Mouse (Mus musculus) myocyte (in vitro differentiated cells): ENCODE results near the gene Raf1.

Experiments used
- MAX ChIP-seq: IDR thresholded peaks from one replicate; pipeline ENCODE4 v1.6.1; 2011; ENCODE audit warnings: low read depth, mild to moderate bottlenecking, control low read depth
- MYOG ChIP-seq, 3 experiments: IDR thresholded peaks; one replicate each; pipeline ENCODE4 v1.6.1; 2011; ENCODE audit warnings: control low read depth in 2 of 3, low read depth in 2 of 3, mild to moderate bottlenecking in 2 of 3; ENCODE audit not compliant: insufficient read length in 2 of 3, control insufficient read depth in 1 of 3, insufficient read depth in 1 of 3
- POLR2A ChIP-seq: IDR thresholded peaks from one replicate; pipeline ENCODE4 v1.6.1; 2011; ENCODE audit warnings: low read depth, mild to moderate bottlenecking, control low read depth, moderate library complexity; ENCODE audit not compliant: insufficient read length
- POLR2AphosphoS2 ChIP-seq: IDR thresholded peaks from one replicate; pipeline ENCODE4 v1.6.1; 2011; ENCODE audit warnings: low read depth, control low read depth; ENCODE audit not compliant: insufficient read length
- USF1 ChIP-seq: IDR thresholded peaks from one replicate; pipeline ENCODE4 v1.6.1; 2011; ENCODE audit warnings: low read depth, mild to moderate bottlenecking, control low read depth, moderate library complexity

DNA sequence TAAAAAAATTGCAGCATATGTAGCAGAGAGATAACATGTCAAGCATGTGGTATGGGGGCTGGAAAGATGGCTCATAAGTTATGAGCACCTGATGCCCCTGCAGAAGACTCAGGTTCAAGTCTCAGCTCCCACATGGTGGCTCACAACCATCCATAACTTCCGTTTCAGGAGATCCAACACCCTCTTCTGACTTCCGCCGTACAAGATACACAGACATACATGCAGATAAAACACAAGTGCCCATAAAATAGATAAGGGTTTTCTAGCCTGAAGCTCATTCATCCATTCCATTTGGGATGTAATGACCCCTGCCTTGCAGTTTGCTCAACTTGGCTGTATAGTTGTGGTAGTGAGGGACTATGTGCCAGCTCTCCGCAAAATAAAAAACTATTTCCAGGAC lies 13.7 kb upstream of the Raf1 start:
- TF ChIP-seq POLR2A (no peak), USF1 (no peak), POLR2AphosphoS2 (no peak), MYOG (IDR thresholded peaks at IDR 0.05; ENCODE audit: control insufficient read depth in 1 of 3, insufficient read depth in 1 of 3, insufficient read length in 2 of 3, low read depth in 2 of 3) (no peak), MAX (no peak)
